Mouse (Mus musculus) C2C12 (cell line): ENCODE measurements around the gene Rpl11.

ENCODE experiments used
- CTCF ChIP-seq: IDR thresholded peaks from one replicate; pipeline ENCODE4 v1.5.1; 2011; ENCODE audit not compliant: control insufficient read depth, insufficient read depth, insufficient read length
- MAX ChIP-seq: IDR thresholded peaks from one replicate; pipeline ENCODE4 v1.6.1; 2011; ENCODE audit warnings: mild to moderate bottlenecking, control low read depth
- MYOD1 ChIP-seq: IDR thresholded peaks from one replicate; pipeline ENCODE4 v1.6.1; 2011; ENCODE audit warnings: low read depth; ENCODE audit not compliant: control insufficient read depth, insufficient read length
- USF1 ChIP-seq: IDR thresholded peaks from one replicate; pipeline ENCODE4 v1.6.1; 2011; ENCODE audit warnings: low read depth, mild to moderate bottlenecking, control low read depth, moderate library complexity

GRCm38 (mm10) chr4:136091346-136091745 is 38.1 kb upstream of the Rpl11 start:
- TF ChIP-seq CTCF, result no peak
- TF ChIP-seq USF1, result no peak
- no peak for TF ChIP-seq MAX
- TF ChIP-seq MYOD1, result no peak
